Mouse (Mus musculus) embryo, embryonic 9.5 days (tissue): ENCODE results near the gene Ifitm7.
"Not testable (repeated sequence)": the region's sequence is repeated elsewhere in the genome, so short reads cannot be mapped to it uniquely, and the experiment has no call there.

Experiments
- DNase-seq: peaks from one replicate; pipeline ENCODE4 v3.0.0-alpha.2; 2017; ENCODE audit errors: extremely low spot score

The Ifitm7 gene

GRCm38 (mm10) chr16:13981726-13982125, 5.0 kb downstream of the Ifitm7 start:
- not testable (repeated sequence) for DNase-seq

- DNase-seq = not testable (repeated sequence)
Measured at GRCm38 (mm10) chr16:13977026-13977425, 9.7 kb downstream of the Ifitm7 start.

GRCm38 (mm10) chr16:13976358-13976896, 10.3 kb downstream of the Ifitm7 start:
- not testable (repeated sequence) for DNase-seq

GRCm38 (mm10) chr16:13972051-13972450, 14.6 kb downstream of the Ifitm7 start:
- no peak for DNase-seq

GRCm38 (mm10) chr16:13969096-13969495, 17.6 kb downstream of the Ifitm7 start:
- DNase-seq = no peak

GRCm38 (mm10) chr16:13962053-13962452, 24.6 kb downstream of the Ifitm7 start:
- no peak for DNase-seq

GRCm38 (mm10) chr16:13951245-13951644, 35.4 kb downstream of the Ifitm7 start:
- no peak for DNase-seq

- no peak for DNase-seq
Measured at GRCm38 (mm10) chr16:13946306-13946705, 40.4 kb downstream of the Ifitm7 start.

- no peak for DNase-seq
Measured at GRCm38 (mm10) chr16:13945153-13945552, 41.5 kb downstream of the Ifitm7 start.

GRCm38 (mm10) chr16:13944752-13945151, 41.9 kb downstream of the Ifitm7 start:
- no peak for DNase-seq

GRCm38 (mm10) chr16:13944178-13944577, 42.5 kb downstream of the Ifitm7 start:
- no peak for DNase-seq

GRCm38 (mm10) chr16:13940847-13941395, 45.8 kb downstream of the Ifitm7 start:
- DNase-seq = no peak

GRCm38 (mm10) chr16:13940139-13940846, 46.4 kb downstream of the Ifitm7 start:
- peak; percentile 62 for DNase-seq
